Mouse (Mus musculus): ENCODE data around the gene Gm20852. TPM values are rescaled to one million over a fixed set of nuclear protein-coding genes. Genes with fewer than 3 reads are reported as not detected.

The Gm20852 gene
- not detected for polyA plus RNA-seq (2014; fragmentation: Illumina TruSeq; extraction: RNeasy Lipid Tissue Mini Kit (QIAGEN cat#74804); ENCODE audit: low replicate concordance)

DNA sequence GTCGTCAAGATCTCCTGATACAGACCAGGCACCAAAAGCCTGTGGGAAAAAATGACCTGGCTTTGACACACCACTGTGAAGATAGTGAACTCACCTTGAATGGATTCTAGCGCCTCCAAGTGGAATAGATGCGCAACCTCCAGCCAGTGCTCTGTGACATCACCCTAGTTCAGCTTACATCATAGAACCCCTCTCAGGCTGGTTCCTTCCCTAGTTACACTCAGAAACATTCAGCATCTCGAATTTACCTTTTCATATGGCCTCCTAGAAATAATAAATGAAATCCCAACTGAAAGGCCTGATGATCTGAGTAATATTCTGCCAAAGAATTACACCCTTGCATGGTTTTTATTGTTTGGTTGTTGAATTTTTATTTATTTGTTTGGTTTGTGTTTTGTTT lies at the start of gene Gm20852:
Gm20852 (minus strand) TSS at position 101 of the 400 bp plus-strand sequence.

